Mouse (Mus musculus) lung, postnatal 10 days (tissue): Measurements from ENCODE around the gene Gpr142.

Experiments used
- DNase-seq: peaks from one replicate; pipeline ENCODE4 v3.0.0; 2021

Gene Gpr142

GRCm38 (mm10) chr11:114798624-114799023, at the start of gene Gpr142:
Gpr142 (plus strand) TSS chr11:114798924.
- DNase-seq, result no peak

GRCm38 (mm10) chr11:114764820-114765818, 33.6 kb upstream of the Gpr142 start, which contains the start of gene Kif19a:
Kif19a (plus strand) TSS chr11:114765388.
- peak; percentile 62 for DNase-seq

GRCm38 (mm10) chr11:114769911-114770310, 28.8 kb upstream of the Gpr142 start:
- DNase-seq, result no peak

GRCm38 (mm10) chr11:114771896-114772295, 26.8 kb upstream of the Gpr142 start:
- DNase-seq, result no peak

GRCm38 (mm10) chr11:114780076-114780475, 18.6 kb upstream of the Gpr142 start:
- no peak for DNase-seq

DNA sequence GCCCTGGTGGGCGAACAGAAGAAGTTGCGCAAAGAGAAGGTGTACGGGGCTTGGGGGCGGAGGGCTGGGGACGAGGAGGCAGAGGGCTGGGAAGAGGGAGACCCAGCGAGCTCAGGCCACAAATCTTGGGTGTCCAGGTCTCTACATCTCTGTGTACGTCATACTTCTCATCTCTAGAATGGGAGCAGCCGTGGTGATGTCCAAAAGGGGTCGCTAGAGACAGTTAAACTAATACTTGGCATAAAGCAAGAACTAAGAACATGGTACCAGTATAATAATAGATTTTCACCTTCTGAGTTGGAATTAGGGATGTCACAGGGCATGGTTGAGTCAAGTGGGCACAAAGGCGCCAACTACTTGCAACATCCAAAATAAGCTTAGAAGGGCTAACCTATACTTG, 12.8 kb upstream of the Gpr142 start:
- no peak for DNase-seq

DNA sequence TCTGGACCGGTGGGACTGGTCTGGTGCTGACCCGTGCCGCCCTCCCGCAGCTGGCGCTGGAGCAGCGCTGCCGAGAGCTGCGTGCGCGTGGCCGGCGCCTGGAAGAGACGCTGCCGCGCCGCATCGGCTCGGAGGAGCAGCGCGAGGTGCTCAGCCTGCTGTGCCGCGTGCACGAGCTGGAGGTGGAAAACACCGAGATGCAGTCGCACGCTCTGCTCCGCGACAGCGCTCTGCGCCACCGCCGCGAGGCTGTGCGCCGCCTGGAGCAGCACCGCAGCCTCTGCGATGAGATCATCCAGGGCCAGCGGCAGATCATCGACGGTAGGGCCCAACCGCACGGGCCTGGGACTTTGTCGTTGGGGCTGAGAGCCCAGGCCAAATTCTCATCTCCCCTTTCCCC, 12.4 kb upstream of the Gpr142 start:
- no peak for DNase-seq

DNA sequence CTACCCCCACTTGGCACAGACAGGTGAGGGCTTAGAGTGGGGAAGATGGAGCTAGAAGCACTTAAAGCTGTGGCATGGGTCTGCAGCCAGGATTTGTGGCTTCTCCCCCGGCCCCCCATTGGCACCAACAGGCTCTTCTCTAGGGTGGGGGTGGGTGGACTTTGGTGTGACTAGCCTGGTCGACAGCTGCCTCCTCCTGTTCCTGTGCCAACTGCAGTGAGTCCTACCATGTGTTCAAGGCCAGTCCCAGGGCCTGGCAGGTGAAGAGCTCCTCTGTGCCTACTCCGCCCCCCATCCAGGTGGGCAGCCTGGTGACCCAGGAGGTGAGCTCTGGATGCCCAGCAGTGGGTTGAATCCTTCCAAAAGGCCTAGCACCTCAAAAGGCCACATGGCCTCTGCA, 11.1 kb upstream of the Gpr142 start:
- DNase-seq, result no peak

GRCm38 (mm10) chr11:114789061-114789714, 9.5 kb upstream of the Gpr142 start:
- DNase-seq, result peak; percentile 86

GRCm38 (mm10) chr11:114789716-114790115, 9.0 kb upstream of the Gpr142 start:
- no peak for DNase-seq

DNA sequence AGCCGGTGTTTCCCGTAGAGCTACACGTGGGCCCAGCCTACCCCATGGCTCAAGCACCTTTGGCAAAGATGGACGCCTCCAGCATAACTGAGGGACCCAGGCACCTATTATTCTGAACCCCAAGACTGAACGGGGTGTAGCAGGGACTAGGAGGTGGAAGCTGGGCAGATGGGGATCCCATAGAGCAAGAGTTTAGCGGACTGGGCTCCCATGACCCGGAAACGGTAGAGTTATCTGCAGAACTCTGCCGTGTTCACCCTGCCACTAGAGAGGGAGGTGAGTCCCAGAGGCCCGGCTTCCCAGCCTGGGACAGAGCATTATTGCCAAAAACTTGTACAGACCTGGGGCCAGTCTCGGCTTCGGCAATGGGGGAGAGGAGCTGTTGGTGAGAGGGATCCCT, 8.6 kb upstream of the Gpr142 start:
- no peak for DNase-seq

- no peak for DNase-seq
Measured at GRCm38 (mm10) chr11:114790841-114791240, 7.9 kb upstream of the Gpr142 start.

GRCm38 (mm10) chr11:114791351-114791889, 7.3 kb upstream of the Gpr142 start:
- DNase-seq, result no peak

DNA sequence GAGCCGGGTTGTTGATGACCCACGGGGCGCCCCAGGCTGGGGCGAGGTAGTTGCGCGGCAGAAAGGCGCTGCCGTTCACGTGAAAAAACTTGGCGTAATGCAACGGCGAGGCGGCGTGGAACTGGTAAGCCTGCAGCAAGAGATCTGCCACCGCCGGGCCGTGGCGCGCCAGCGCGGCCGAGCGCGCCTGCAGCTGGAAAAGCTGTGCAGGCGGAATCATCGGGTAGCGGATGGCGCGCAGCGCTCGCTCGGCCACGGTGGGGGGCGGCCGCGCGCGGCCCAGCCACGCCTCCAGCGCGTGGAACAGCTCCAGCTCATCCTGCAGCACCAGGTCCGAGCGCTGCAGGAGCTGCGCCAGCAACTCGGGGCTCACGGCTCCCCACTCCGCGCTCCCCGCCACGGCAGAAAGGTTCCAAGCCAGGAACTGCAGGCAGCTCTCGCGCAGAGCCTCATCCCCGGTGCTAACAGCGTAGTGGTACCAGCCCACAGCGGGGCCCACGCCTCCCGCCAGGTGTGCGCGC, 6.8 kb upstream of the Gpr142 start:
- no peak for DNase-seq

- DNase-seq, result no peak
Measured at GRCm38 (mm10) chr11:114792931-114793494, 5.7 kb upstream of the Gpr142 start.

DNA sequence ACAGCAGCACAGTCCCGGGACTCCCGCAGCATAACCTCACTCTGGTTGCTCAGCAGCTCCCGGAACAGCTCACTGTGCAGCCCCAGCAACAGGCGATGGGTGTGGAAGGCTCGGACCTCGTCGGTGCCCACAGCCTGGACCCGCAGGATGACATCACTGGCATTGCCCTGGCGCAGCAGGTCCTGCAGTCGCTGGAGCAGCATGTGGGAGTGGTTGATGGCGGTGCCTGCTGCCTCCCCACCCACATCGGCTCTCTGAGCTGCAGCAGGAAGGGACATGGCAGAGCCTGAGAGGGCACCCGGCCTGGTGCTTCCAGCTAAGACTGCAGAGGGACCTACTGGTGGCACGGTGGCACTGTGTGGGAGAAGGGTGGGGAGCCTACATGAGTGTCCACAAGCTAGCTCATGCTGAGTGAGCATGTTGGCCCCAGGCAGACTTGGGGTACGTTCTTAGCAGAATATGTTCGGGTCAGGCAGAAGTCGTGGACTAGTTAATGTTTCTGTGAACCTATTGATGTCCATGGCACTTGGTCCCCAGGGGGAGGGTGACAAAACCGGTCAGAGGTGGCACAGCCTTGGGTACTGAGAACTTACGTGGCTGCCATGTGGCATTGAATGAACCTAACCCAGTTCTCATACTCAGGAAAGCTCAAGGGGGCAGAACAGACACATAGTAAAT, 4.7 kb upstream of the Gpr142 start:
- DNase-seq, result no peak

DNA sequence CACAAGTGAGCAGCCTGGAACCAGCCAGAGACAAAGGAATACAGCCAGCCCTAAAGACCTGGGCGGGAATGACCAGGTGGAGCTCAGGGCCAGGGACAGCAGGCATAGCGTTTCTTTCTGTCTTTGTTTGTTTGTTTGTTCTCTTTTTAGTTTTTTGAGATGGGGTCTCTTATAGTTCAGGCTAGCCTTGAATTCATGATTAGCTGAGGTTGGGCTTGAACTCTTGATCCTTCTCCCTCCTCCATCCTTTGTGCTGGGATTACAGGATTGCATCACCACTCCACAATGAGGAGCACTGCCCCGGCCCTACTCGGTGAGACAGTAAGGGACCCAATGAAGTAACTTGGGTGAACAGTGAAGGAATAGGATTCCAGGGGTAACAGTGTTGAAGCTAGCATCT, 4.0 kb upstream of the Gpr142 start:
- DNase-seq, result no peak

- peak; percentile 66 for DNase-seq
Measured at GRCm38 (mm10) chr11:114795231-114795746, 3.4 kb upstream of the Gpr142 start.

DNA sequence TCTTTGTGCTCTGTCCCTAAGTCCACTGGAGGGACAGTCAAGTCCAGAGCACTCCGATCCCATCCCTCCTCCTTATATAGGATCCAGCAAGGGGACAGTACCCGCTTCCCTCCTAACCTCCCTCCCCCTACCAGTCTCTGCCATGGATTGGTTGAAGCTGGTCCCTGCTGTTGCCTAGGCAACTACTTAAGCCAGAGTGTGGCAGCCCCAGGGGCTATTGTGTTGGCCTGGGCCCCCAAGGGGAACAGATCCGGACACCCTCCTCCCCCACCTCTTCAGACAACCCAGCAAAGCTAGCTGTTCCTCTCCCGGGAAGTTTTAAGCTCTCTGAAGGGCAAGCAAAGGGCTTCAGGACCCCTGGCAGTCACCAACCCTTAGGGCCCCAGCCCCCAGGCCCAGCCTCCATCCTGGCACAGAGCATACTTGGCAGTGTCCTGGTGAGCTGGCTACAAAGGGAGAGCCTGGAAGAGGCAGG, 2.8 kb upstream of the Gpr142 start, which contains the start of gene Btbd17:
Btbd17 (minus strand) TSS at position 98 of the 475 bp plus-strand sequence.
- DNase-seq, result no peak

- no peak for DNase-seq
Measured at GRCm38 (mm10) chr11:114797176-114797575, 1.5 kb upstream of the Gpr142 start.

DNA sequence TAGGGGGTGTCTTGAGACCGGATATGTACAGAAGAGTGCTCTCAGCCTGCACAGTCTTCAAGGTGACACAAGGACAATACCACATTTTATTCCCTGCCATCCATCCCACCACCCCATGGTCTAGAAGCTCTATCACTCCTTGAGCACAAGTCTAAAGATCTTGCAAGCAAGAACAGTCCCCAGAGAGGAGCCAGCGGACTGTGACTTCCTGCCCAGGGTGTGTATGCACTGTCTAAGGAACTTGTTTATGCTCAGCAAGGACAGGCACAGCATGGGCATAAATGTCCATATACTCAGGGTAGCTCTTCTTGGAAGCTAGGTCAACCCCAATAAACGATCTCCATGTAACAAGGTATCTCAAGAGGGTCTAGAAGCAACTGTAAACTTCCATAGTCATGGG, 743 bp upstream of the Gpr142 start:
- no peak for DNase-seq

DNA sequence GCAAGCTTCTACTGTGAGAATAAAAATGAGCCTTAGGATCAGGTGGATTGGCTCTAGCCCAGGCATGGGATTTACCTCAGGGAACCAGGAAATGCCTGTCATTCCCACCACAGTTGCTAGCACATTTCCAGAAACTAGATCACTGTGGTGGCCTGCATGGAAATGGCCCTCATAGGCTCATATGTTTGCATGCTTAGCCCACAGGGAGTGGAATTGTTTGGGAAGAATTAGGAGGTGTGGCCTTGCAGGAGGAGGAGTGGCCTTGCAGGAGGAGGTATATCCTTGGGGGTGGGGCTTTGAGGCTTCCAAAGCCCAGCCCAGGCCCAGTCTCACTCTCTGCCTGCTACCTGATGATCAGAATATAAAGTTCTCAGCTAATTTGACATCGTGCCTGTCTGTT, 3.2 kb downstream of the Gpr142 start:
- no peak for DNase-seq
